Mouse (Mus musculus) liver, adult (tissue): ENCODE measurements around the gene Hoxa13.

Experiments used
- GATA4 ChIP-seq: IDR thresholded peaks from 2 replicates; pipeline ENCODE4 v1.6.1; 2014; ENCODE audit warnings: mild to moderate bottlenecking, low read length; ENCODE audit not compliant: insufficient replicate concordance

Gene Hoxa13

GRCm38 (mm10) chr6:52226569-52227257 is 34.0 kb downstream of the Hoxa13 start:
- TF ChIP-seq GATA4: no peak

DNA sequence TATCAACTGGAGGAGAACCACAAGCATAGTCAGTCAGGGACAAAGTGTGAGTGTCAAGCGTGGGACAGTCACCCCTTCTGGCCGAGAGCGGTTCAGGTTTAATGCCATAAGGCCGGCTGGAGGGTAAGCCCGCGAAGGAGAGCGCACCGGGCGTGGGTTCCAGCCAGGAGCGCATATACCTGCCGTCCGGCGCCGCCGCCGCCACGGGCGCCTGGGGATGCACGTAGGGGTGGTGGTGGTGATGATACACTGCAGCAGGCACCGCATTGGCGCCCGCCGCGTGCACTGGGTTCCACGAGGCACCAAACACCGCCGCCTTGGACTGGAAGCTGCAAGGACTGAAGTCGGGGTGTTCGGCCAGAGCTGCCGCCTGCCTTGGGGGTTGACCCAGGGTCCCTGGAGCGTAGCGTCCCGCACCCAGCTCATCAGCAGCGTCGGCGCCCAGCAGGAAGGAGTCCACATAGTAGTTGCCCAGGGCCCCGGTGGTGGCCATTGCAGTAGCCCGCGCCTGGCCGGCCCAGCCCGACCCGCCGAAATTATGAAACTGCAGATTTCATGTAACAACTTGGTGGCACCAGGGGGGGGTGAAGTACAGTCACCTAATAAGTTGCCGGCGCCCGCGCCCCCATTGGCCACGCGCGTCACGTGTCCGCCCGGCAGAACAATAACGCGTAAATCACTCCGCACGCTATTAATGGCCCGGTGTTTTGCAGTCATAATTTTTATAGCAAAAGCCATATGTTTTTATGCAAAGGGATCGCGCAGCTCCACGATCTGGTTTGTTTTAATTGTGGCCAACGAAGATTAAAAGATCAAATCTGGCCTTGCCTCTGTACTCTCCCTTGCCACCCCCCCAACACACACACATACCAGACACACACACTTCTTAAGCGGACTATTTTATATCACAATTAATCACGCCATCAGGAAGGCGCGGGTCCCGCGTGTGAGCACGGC is 34.8 kb downstream of the Hoxa13 start:
- TF ChIP-seq GATA4: no peak

DNA sequence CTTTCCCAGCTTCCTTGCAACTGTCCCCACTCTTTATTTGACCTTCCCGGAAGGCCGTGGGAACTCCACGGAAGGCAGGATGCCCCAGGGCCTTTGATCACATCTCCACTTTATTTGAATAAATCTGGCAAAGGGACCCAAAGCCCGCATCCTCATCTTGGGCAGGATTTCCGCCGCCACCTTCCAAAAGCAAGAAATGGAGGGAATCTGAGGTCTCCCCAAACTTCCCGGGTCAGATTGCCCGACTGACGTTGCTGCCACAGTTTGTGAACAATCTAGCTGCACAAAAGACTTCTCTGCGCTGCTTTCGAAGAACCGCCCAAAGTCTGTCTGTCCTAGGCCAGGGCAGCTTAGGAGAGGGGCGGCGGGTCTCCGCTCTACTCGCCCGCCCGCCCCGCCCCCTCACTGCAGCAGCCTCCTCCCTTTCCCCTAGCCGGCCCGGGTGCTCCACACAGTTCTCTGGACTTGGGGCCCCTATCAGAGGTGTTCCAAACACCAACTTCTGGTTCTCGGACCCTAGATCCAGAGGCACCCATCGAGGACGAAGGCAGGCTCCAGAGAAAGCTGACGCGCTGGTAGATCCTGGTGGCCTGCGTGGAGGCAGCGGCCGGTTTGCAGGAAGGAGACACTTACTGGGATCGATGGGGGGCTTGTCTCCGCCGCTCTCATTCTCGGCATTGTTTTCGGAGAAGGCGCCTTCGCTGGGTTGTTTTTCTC is 35.6 kb downstream of the Hoxa13 start:
- TF ChIP-seq GATA4: no peak

GRCm38 (mm10) chr6:52223939-52224760 is 36.5 kb downstream of the Hoxa13 start:
- TF ChIP-seq GATA4: no peak

DNA sequence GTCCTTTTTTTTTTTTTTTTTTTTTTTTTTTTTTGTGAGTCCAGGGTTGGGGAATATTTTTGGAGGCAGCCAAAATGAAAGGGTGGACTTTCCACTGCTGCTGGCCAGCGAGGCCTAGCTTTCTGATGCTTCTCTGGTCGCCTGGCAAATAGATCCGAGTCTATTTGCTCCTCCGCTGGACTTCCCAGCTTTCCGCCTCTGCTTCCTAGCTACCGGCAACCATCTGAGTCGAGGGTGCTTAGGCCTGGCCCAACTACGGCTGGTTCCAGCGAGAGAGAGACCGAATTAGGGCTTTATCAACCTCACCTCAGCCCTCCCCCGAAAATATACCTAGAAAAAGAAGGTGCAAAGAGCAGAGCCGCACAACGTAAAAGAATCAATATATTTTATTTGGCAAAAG is 38.0 kb downstream of the Hoxa13 start:
- TF ChIP-seq GATA4: no peak

DNA sequence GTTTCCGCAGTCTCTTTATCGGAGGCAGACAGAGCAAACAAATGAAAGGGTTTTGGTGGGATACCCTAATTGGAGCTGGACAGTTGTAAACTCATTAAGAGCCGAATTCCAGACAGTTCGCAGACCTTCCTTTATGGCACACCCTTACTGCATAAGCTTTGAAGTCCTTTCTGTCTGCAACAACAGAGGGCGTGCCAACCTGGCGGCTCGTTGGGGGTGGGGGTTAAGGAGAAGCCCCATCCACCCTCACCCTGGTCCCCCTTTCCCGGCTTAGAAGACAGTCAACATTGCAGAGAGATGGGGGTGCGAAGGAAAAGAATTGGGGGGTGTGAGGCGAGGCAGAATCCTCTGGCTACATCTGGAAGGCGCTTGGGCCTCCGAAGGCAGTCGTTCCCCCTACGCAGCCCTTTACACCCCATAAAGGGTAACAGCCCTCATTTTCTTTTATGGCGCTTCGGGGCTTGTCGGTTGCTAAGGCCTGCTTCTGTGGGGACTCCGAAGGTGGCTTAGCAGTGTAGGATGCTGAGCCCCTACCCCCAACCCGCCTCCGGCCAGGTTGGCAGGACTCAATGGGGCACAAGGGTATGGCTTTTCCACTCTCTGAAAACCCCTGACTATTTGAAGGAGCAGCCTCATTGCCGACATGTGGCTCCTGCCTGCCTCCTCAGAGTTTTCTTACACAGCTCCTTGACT is 38.5 kb downstream of the Hoxa13 start:
- no peak for TF ChIP-seq GATA4

DNA sequence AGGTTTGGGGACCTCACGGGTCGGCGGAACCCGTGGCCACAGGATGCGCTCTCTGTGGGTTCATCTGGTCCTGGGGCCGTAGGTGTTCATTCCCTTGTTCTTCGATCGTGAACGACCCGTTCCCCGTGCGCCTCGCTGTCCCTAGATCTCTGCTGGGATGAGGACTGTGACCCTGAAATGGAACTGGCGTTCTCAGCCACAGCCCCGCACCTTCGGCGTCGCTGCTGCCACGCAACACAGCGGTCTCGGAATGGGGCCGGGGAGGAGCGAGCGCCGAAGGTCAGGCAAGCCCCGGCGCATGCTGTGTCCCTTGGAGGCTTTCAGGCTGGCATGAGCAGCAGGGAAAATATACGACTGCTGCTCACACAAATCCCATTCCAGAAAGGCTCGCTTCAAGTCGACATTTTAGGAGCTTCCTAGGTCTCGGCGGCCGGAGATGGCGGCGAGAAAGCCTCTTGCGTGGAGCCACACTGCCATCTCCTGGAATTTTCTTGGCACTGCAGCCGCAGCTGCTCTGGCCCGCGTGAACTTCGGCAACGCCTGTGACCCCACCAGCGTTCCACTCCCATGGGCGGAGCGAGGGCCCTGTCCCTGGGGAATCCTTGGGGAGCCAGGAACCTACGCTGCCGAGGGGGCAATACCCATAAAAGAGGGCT is 39.2 kb downstream of the Hoxa13 start, which contains the start of gene Hoxa7:
Gene Hoxa7, minus strand, starts transcription at position 518 of the 656 bp plus-strand sequence.
- no peak for TF ChIP-seq GATA4

GRCm38 (mm10) chr6:52220865-52221310 is 39.8 kb downstream of the Hoxa13 start:
- no peak for TF ChIP-seq GATA4

- no peak for TF ChIP-seq GATA4
Observed at GRCm38 (mm10) chr6:52220003-52220864, 40.4 kb downstream of the Hoxa13 start.

DNA sequence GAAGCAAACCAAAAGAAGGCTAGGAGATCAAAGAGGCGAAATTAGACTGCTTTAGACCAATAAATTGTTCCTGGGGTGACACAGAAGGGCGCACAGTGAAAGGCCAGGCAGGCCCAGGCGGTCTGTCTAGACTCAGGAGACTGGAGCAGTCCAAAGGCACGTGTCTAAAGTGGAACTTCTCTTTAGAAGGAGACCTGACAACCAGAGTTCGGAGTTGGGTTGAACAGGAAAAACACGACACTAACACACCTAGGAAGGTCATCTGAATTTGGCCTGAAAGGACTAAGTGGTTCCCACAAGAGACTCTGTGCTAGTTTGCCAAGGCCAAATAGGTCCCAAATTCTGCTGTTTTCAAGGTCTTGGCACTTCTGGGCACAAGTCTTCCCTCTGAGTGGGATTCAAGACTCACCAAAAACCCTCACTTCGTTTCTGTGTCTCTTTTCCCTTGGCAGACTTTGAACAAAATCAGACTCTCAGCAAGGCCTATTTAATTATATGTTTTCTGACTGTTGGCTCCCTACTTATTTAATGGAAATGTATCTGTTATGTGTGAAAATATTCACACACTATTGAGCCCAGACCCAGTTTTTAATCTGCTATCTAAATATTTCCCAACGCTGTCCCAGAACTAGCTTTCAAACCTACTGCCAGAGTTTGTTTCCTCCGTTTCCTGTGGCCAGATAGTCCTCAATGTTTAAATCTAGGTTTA is 41.3 kb downstream of the Hoxa13 start:
- no peak for TF ChIP-seq GATA4

GRCm38 (mm10) chr6:52218643-52219215 is 42.0 kb downstream of the Hoxa13 start:
- no peak for TF ChIP-seq GATA4
